Mouse (Mus musculus): ENCODE data around the gene Zfp568. TPM values are rescaled to one million over a fixed set of nuclear protein-coding genes. Genes with fewer than 3 reads are reported as not detected.

The Zfp568 gene
- 3.7 and 5.3 TPM in 2 replicates for polyA plus RNA-seq (2015; fragmentation: Nextera tagmentation; extraction: Ambion mirVana)

GRCm38 (mm10) chr7:29983690-29984380, at the start of gene Zfp568:
Gene Zfp568 (plus strand): TSS chr7:29983955.
- Histone ChIP-seq H3K9ac (ENCODE audit: low read length) (peak within 1 kb of the TSS; percentile 76), H3K4me3 (ENCODE audit: low read depth, low read length) (peak within 1 kb of the TSS; percentile 83), H3K27me3 (ENCODE audit: control insufficient read depth, insufficient read depth, low read length) (no peaks in the 10 kb centered on the region), H3K27ac (replicated peaks) (peak within 1 kb of the TSS; percentile 96), H3K36me3 (ENCODE audit: control insufficient read depth, insufficient read depth, low read length) (peaks cover 5% of the 10 kb centered on the region; the same call in 1 of the 2 replicates), H3K9me3 (ENCODE audit: control insufficient read depth, low read length) (no peaks in the 10 kb centered on the region), H3K4me1 (replicated peaks; ENCODE audit: control insufficient read depth, insufficient read depth) (0 out of 2 replicates have a peak, but pooled peaks cover 3% of the 10 kb centered on the region), H3K4me2 (replicated peaks; ENCODE audit: low read depth) (peak within 1 kb of the TSS; percentile 73)
- ATAC-seq (ENCODE audit: low FRiP score, low TSS enrichment), result peak; percentile 96
- under 1% methylated on average over 62 of the region's 62 CpGs for WGBS
- peak; percentile 74 for TF ChIP-seq CTCF (IDR thresholded peaks at IDR 0.05; ENCODE audit: low read depth)
- peak; percentile 58 for TF ChIP-seq EP300 (optimal IDR thresholded peaks at IDR 0.05)
- peak; percentile 95 for DNase-seq (ENCODE audit: low spot score)

GRCm38 (mm10) chr7:29938856-29939255, 44.9 kb upstream of the Zfp568 start:
- no peak overlapping the region for H3K9ac ChIP-seq (ENCODE audit: low read length)
- no peak for DNase-seq (ENCODE audit: low spot score)
- TF ChIP-seq EP300 (optimal IDR thresholded peaks at IDR 0.05) (no peak), CTCF (IDR thresholded peaks at IDR 0.05; ENCODE audit: low read depth) (no peak)

GRCm38 (mm10) chr7:29941027-29941426, 42.7 kb upstream of the Zfp568 start:
- no peak overlapping the region for H3K27ac ChIP-seq (replicated peaks)
- no peak overlapping the region for H3K9ac ChIP-seq (ENCODE audit: low read length)
- no peak for DNase-seq (ENCODE audit: low spot score)
- H3K4me1 ChIP-seq (replicated peaks; ENCODE audit: control insufficient read depth, insufficient read depth), result no peaks in the 10 kb centered on the region
- TF ChIP-seq EP300 (optimal IDR thresholded peaks at IDR 0.05) (no peak), CTCF (IDR thresholded peaks at IDR 0.05; ENCODE audit: low read depth) (no peak)
- no peaks in the 10 kb centered on the region; the same call in 1 of the 2 replicates for H3K36me3 ChIP-seq (ENCODE audit: control insufficient read depth, insufficient read depth, low read length)
- no peaks in the 10 kb centered on the region for H3K27me3 ChIP-seq (ENCODE audit: control insufficient read depth, insufficient read depth, low read length)
- no peak overlapping the region for H3K4me3 ChIP-seq (ENCODE audit: low read depth, low read length)
- no peaks in the 10 kb centered on the region for H3K9me3 ChIP-seq (ENCODE audit: control insufficient read depth, low read length)
- H3K4me2 ChIP-seq (replicated peaks; ENCODE audit: low read depth), result no peak overlapping the region
- WGBS, result 87% methylated on average over 11 of the region's 11 CpGs
- ATAC-seq (ENCODE audit: low FRiP score, low TSS enrichment), result no peak

More at GRCm38 (mm10) chr7:29938856-29939255, 44.9 kb upstream of the Zfp568 start:
- Histone ChIP-seq H3K9me3 (ENCODE audit: control insufficient read depth, low read length) (no peaks in the 10 kb centered on the region), H3K27ac (replicated peaks) (no peak overlapping the region), H3K4me2 (replicated peaks; ENCODE audit: low read depth) (no peak overlapping the region), H3K27me3 (ENCODE audit: control insufficient read depth, insufficient read depth, low read length) (no peaks in the 10 kb centered on the region), H3K36me3 (ENCODE audit: control insufficient read depth, insufficient read depth, low read length) (peaks cover 15% of the 10 kb centered on the region), H3K4me1 (replicated peaks; ENCODE audit: control insufficient read depth, insufficient read depth) (no peaks in the 10 kb centered on the region), H3K4me3 (ENCODE audit: low read depth, low read length) (no peak overlapping the region)
- no peak for ATAC-seq (ENCODE audit: low FRiP score, low TSS enrichment)
- WGBS, result 83% methylated on average over 6 of the region's 6 CpGs

- TF ChIP-seq CTCF (IDR thresholded peaks at IDR 0.05; ENCODE audit: low read depth) (no peak), EP300 (optimal IDR thresholded peaks at IDR 0.05) (no peak)
- no peak overlapping the region for H3K4me3 ChIP-seq (ENCODE audit: low read depth, low read length)
- no peak for DNase-seq (ENCODE audit: low spot score)
- H3K4me1 ChIP-seq (replicated peaks; ENCODE audit: control insufficient read depth, insufficient read depth), result no peaks in the 10 kb centered on the region
- WGBS, result 18% methylated on average over 2 of the region's 2 CpGs
- ATAC-seq (ENCODE audit: low FRiP score, low TSS enrichment), result no peak
- H3K36me3 ChIP-seq (ENCODE audit: control insufficient read depth, insufficient read depth, low read length), result no peaks in the 10 kb centered on the region; the same call in 1 of the 2 replicates
- no peaks in the 10 kb centered on the region for H3K9me3 ChIP-seq (ENCODE audit: control insufficient read depth, low read length)
- H3K27me3 ChIP-seq (ENCODE audit: control insufficient read depth, insufficient read depth, low read length), result no peaks in the 10 kb centered on the region
- H3K9ac ChIP-seq (ENCODE audit: low read length), result no peak overlapping the region
- H3K4me2 ChIP-seq (replicated peaks; ENCODE audit: low read depth), result no peak overlapping the region
- H3K27ac ChIP-seq (replicated peaks), result no peak overlapping the region
Measured at GRCm38 (mm10) chr7:29942740-29943139, 41.0 kb upstream of the Zfp568 start.

GRCm38 (mm10) chr7:29943720-29944119, 40.0 kb upstream of the Zfp568 start:
- H3K36me3 ChIP-seq (ENCODE audit: control insufficient read depth, insufficient read depth, low read length), result no peaks in the 10 kb centered on the region; the same call in 1 of the 2 replicates
- DNase-seq (ENCODE audit: low spot score), result no peak
- H3K4me1 ChIP-seq (replicated peaks; ENCODE audit: control insufficient read depth, insufficient read depth), result no peaks in the 10 kb centered on the region
- no peak overlapping the region for H3K9ac ChIP-seq (ENCODE audit: low read length)
- no peaks in the 10 kb centered on the region for H3K9me3 ChIP-seq (ENCODE audit: control insufficient read depth, low read length)
- no peak overlapping the region for H3K27ac ChIP-seq (replicated peaks)
- ATAC-seq (ENCODE audit: low FRiP score, low TSS enrichment), result no peak
- TF ChIP-seq CTCF (IDR thresholded peaks at IDR 0.05; ENCODE audit: low read depth) (no peak), EP300 (optimal IDR thresholded peaks at IDR 0.05) (no peak)
- WGBS, result 87% methylated on average over 2 of the region's 2 CpGs
- no peak overlapping the region for H3K4me2 ChIP-seq (replicated peaks; ENCODE audit: low read depth)
- H3K4me3 ChIP-seq (ENCODE audit: low read depth, low read length), result no peak overlapping the region
- no peaks in the 10 kb centered on the region for H3K27me3 ChIP-seq (ENCODE audit: control insufficient read depth, insufficient read depth, low read length)

GRCm38 (mm10) chr7:29944201-29944600, 39.6 kb upstream of the Zfp568 start:
- Histone ChIP-seq H3K4me3 (ENCODE audit: low read depth, low read length) (no peak overlapping the region), H3K9ac (ENCODE audit: low read length) (no peak overlapping the region), H3K27me3 (ENCODE audit: control insufficient read depth, insufficient read depth, low read length) (no peaks in the 10 kb centered on the region), H3K4me1 (replicated peaks; ENCODE audit: control insufficient read depth, insufficient read depth) (no peaks in the 10 kb centered on the region), H3K36me3 (ENCODE audit: control insufficient read depth, insufficient read depth, low read length) (no peaks in the 10 kb centered on the region; the same call in 1 of the 2 replicates), H3K4me2 (replicated peaks; ENCODE audit: low read depth) (no peak overlapping the region), H3K27ac (replicated peaks) (no peak overlapping the region), H3K9me3 (ENCODE audit: control insufficient read depth, low read length) (no peaks in the 10 kb centered on the region)
- DNase-seq (ENCODE audit: low spot score), result no peak
- TF ChIP-seq EP300 (optimal IDR thresholded peaks at IDR 0.05) (no peak), CTCF (IDR thresholded peaks at IDR 0.05; ENCODE audit: low read depth) (no peak)
- 88% methylated on average over 2 of the region's 2 CpGs for WGBS
- ATAC-seq (ENCODE audit: low FRiP score, low TSS enrichment), result no peak
